Mouse (Mus musculus): Measurements from ENCODE around the gene Ulbp1.
"Not testable (repeated sequence)": the region's sequence is repeated elsewhere in the genome, so short reads cannot be mapped to it uniquely, and the experiment has no call there.

Gene Ulbp1

GRCm38 (mm10) chr10:7473197-7473889 lies at the start of gene Ulbp1:
Gene Ulbp1 (minus strand): TSS chr10:7473638.
- peak; percentile 45 for DNase-seq (ENCODE audit: low spot score)

GRCm38 (mm10) chr10:7498180-7498579 lies 24.7 kb upstream of the Ulbp1 start:
- DNase-seq (ENCODE audit: low spot score): not testable (repeated sequence)

GRCm38 (mm10) chr10:7492384-7492783 lies 18.9 kb upstream of the Ulbp1 start:
- not testable (repeated sequence) for DNase-seq (ENCODE audit: low spot score)

- DNase-seq (ENCODE audit: low spot score): no peak
Measured at GRCm38 (mm10) chr10:7483650-7484049, 10.2 kb upstream of the Ulbp1 start.

- DNase-seq (ENCODE audit: low spot score): not testable (repeated sequence)
Measured at GRCm38 (mm10) chr10:7474225-7474624, 787 bp upstream of the Ulbp1 start.

GRCm38 (mm10) chr10:7471664-7472063 lies 1.8 kb downstream of the Ulbp1 start:
- no peak for DNase-seq (ENCODE audit: low spot score)

GRCm38 (mm10) chr10:7470457-7470856 lies 3.0 kb downstream of the Ulbp1 start:
- no peak for DNase-seq (ENCODE audit: low spot score)

GRCm38 (mm10) chr10:7469716-7470414 lies 3.6 kb downstream of the Ulbp1 start:
- DNase-seq (ENCODE audit: low spot score): not testable (repeated sequence)

- no peak for DNase-seq (ENCODE audit: low spot score)
Measured at GRCm38 (mm10) chr10:7462006-7462405, 11.4 kb downstream of the Ulbp1 start.

- no peak for DNase-seq (ENCODE audit: low spot score)
Measured at GRCm38 (mm10) chr10:7438928-7439327, 34.5 kb downstream of the Ulbp1 start.

- no peak for DNase-seq (ENCODE audit: low spot score)
Measured at GRCm38 (mm10) chr10:7393143-7394035, 80.0 kb downstream of the Ulbp1 start.

GRCm38 (mm10) chr10:7391935-7392930 lies 81.2 kb downstream of the Ulbp1 start:
- DNase-seq (ENCODE audit: low spot score): peak; percentile 27

GRCm38 (mm10) chr10:7391561-7391934 lies 81.9 kb downstream of the Ulbp1 start:
- no peak for DNase-seq (ENCODE audit: low spot score)

GRCm38 (mm10) chr10:7391108-7391507 lies 82.3 kb downstream of the Ulbp1 start:
- DNase-seq (ENCODE audit: low spot score): peak; percentile 21
